Mouse (Mus musculus) kidney, postnatal 0 days (tissue): ENCODE results near the gene Gmeb2. TPM values are rescaled to one million over a fixed set of nuclear protein-coding genes. Genes with fewer than 3 reads are reported as not detected.

Experiments used
- ATAC-seq: fragments of 200-750 bp; cut with Nextera tagmentation; replicated peaks from 2 replicates; pipeline ENCODE4 v1.8.0; 2017; ENCODE audit warnings: low read depth, moderate number of reproducible peaks, moderate TSS enrichment, moderate library complexity; ENCODE audit not compliant: low FRiP score
- DNase-seq: peaks from one replicate; pipeline ENCODE4 v3.0.0-alpha.2; 2016; ENCODE audit warnings: low spot score
- H3K27ac ChIP-seq: fragments of 300-500 bp; sonication (generic); 2 replicates; pipeline ENCODE4 v1.5.1; 2014; ENCODE audit warnings: mild to moderate bottlenecking
- H3K27me3 ChIP-seq: fragments of 300-500 bp; sonication (generic); 2 replicates; pipeline ENCODE4 v1.6.1; 2014; ENCODE audit warnings: low read length, mixed read lengths; ENCODE audit not compliant: insufficient read depth
- H3K36me3 ChIP-seq: fragments of 300-500 bp; sonication (generic); 2 replicates; pipeline ENCODE4 v1.6.1; 2014; ENCODE audit warnings: low read length, mixed read lengths; ENCODE audit not compliant: insufficient read depth
- H3K4me1 ChIP-seq: fragments of 300-500 bp; sonication (generic); replicated peaks from 2 replicates; pipeline ENCODE4 v1.6.1; 2014; ENCODE audit warnings: antibody characterized with exemption, low read length, mixed read lengths; ENCODE audit not compliant: insufficient read depth
- H3K4me2 ChIP-seq: fragments of 300-500 bp; sonication (generic); 2 replicates; pipeline ENCODE4 v1.6.1; 2014; ENCODE audit warnings: mild to moderate bottlenecking, low read length, moderate library complexity, mixed read lengths
- H3K4me3 ChIP-seq: fragments of 300-500 bp; sonication (generic); replicated peaks from 2 replicates; pipeline ENCODE4 v1.5.1; 2014; ENCODE audit warnings: low read depth, low read length
- H3K9ac ChIP-seq: fragments of 300-500 bp; sonication (generic); 2 replicates; pipeline ENCODE4 v1.6.1; 2014; ENCODE audit warnings: low read depth, low read length
- H3K9me3 ChIP-seq: fragments of 300-500 bp; sonication (generic); replicated peaks from 2 replicates; pipeline ENCODE4 v1.6.1; 2016; ENCODE audit warnings: low read length, inconsistent platforms, mixed read lengths
- CTCF ChIP-seq: IDR thresholded peaks from 2 replicates; pipeline ENCODE4 v1.5.1; 2016; ENCODE audit warnings: antibody characterized with exemption, low read depth, mild to moderate bottlenecking, moderate library complexity
- WGBS: fragments of 180-500 bp; shearing (Covaris S2); extraction: QIAGEN DNeasy Blood & Tissue Kit; methylation state at CpG from one replicate; pipeline ENCODE4 v1.1.7; 2014; 5-methylcytosine and 5-hydroxymethylcytosine counted together
- polyA plus RNA-seq: library from polyadenylated mRNA; unstranded; fragments of >200 nt; fragmentation: Nextera tagmentation; extraction: Ambion mirVana; gene quantifications from 2 replicates; pipeline ENCODE4 v1.2.1, GENCODE M21; 2015

Gene Gmeb2
- polyA plus RNA-seq, 1 experiment from 2014 or later, result 8.1 TPM

GRCm38 (mm10) chr2:181201606-181202005 is 86.2 kb downstream of the Gmeb2 start:
- DNase-seq (no peak), ATAC-seq (no peak)
- no peaks in the 10 kb centered on the region for H3K9me3 ChIP-seq
- no peak overlapping the region for H3K4me2 ChIP-seq
- no peak for TF ChIP-seq CTCF
- H3K27ac ChIP-seq, result no peak overlapping the region
- no peaks in the 10 kb centered on the region for H3K36me3 ChIP-seq
- H3K4me1 ChIP-seq, result no peaks in the 10 kb centered on the region
- 66% methylated on average over 3 of the region's 3 CpGs for WGBS
- H3K27me3 ChIP-seq, result no peaks in the 10 kb centered on the region
- no peak overlapping the region for H3K9ac ChIP-seq
- no peak overlapping the region for H3K4me3 ChIP-seq

Other genes with a start within 250 kb of the Gmeb2 start
- gene Chrna4, start 244.5 kb downstream of the Gmeb2 start, polyA plus RNA-seq, result 2.6 and 3.5 TPM in 2 replicates
- gene Kcnq2, start 152.7 kb downstream of the Gmeb2 start, polyA plus RNA-seq, result 0.17 TPM in 1 of 2 replicates, not detected in the other
- 0.05 TPM in 1 of 2 replicates, not detected in the other for gene Eef1a2, start 131.0 kb downstream of the Gmeb2 start, polyA plus RNA-seq
- 262 and 278 TPM in 2 replicates for gene Ppdpf, start 100.8 kb downstream of the Gmeb2 start, polyA plus RNA-seq
- gene Ptk6, start 85.2 kb downstream of the Gmeb2 start, polyA plus RNA-seq, result not detected in 2 replicates
- 0.14 and 0.26 TPM in 2 replicates for gene Srms, start 74.8 kb downstream of the Gmeb2 start, polyA plus RNA-seq
- gene Fndc11, start 68.0 kb downstream of the Gmeb2 start, polyA plus RNA-seq, result 0.27 and 0.55 TPM in 2 replicates
- gene Helz2, start 46.0 kb downstream of the Gmeb2 start, polyA plus RNA-seq, result 1.4 and 1.5 TPM in 2 replicates
- 0.24 and 0.66 TPM in 2 replicates for gene Stmn3, start 26.5 kb upstream of the Gmeb2 start, polyA plus RNA-seq
- 16.8 and 24.2 TPM in 2 replicates for gene Rtel1, start 31.7 kb upstream of the Gmeb2 start, polyA plus RNA-seq
- 32.2 and 33.1 TPM in 2 replicates for gene Zgpat, start 76.9 kb upstream of the Gmeb2 start, polyA plus RNA-seq
- gene Arfrp1, start 77.4 kb upstream of the Gmeb2 start, polyA plus RNA-seq, result 47.5 and 48.7 TPM in 2 replicates
- gene Lime1, start 92.0 kb upstream of the Gmeb2 start, polyA plus RNA-seq, result 14.7 TPM in 2 replicates
- 15.6 and 17.8 TPM in 2 replicates for gene Zbtb46, start 171.4 kb upstream of the Gmeb2 start, polyA plus RNA-seq
- 0.12 and 0.17 TPM in 2 replicates for gene Abhd16b, start 205.2 kb upstream of the Gmeb2 start, polyA plus RNA-seq
- 140 and 144 TPM in 2 replicates for gene Tpd52l2, start 209.1 kb upstream of the Gmeb2 start, polyA plus RNA-seq
- gene Dnajc5, start 232.4 kb upstream of the Gmeb2 start, polyA plus RNA-seq, result 70.5 and 79.5 TPM in 2 replicates